Mouse (Mus musculus) ZHBTc4 (cell line): ENCODE data around the gene Casq2.

Source experiments
- DNase-seq: peaks from one replicate; pipeline ENCODE4 v3.0.0-alpha.2; 2011; ENCODE audit warnings: low read depth, low spot score

Gene Casq2

DNA sequence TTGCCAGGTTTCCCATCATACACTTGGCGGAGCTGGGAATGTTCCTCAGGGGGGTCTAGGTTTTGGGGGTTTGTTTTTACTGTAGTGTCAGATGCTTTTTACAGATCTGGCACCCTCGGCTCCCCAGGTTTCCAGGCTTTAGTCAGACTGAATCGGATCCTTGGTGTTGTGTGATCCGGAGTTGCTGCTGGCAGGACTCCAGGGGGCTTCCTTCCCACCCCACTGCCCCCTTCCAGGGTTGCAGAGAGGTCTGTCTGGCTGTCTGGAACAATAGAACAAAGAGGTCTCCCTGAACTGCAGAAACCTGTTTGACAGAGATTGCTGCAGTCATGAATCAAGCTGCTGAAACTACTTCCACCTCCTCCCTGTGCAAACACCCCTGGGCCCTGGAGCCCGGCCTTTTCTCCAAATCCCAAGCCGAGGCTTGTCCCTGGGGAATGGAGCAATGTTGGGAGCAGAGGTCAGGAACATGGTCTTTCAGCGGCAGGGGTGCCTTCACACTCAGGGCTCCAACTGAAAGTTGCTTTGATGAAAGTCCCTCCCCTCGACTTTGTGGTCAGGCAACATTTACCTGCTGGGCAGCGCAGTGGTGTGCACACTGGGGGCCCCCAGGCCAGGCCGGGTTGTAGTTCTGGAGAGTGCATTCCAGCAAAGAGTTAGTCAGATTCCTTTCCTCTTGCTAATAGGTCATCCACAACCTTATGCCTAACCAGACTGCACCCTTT, 49.3 kb downstream of the Casq2 start:
- no peak for DNase-seq

DNA sequence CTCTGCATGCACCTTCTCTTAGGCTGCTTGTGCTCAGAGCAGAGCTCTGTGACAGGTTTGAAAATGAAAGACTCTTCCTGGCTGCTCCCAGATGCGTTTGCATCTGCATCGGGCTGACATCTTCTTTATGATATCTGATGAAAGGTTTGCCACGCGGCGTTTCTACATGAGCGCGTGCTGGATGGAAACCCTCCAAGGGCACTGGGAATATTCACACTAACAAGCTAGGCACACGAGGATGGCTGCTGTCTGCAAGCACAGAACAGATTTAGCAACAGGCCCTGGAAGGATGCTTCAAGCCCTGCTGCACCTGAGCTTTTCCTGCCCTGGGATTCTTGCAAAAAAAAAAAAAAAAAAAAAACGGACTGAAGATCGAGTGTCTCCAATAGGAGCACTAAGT, 50.9 kb downstream of the Casq2 start:
- no peak for DNase-seq

DNA sequence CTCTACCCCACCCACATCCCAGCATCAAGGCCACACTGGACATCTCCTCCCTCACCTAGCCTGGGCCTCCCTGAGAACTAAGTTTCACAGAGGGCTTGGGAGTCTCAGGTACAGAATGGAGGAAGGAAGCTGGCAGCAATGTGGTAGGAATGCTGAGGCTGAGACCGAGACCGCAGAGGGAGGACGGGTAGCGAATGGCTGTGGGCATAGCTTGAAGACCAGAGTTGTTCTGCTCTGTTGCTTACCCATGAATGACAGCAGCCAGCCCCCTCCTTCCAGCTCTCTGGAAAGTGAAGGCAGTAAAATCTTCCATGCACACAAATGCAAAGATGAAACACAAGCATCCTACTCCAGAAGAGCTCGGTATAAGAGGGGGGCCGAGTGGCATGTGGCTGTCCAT, 52.7 kb downstream of the Casq2 start:
- no peak for DNase-seq

DNA sequence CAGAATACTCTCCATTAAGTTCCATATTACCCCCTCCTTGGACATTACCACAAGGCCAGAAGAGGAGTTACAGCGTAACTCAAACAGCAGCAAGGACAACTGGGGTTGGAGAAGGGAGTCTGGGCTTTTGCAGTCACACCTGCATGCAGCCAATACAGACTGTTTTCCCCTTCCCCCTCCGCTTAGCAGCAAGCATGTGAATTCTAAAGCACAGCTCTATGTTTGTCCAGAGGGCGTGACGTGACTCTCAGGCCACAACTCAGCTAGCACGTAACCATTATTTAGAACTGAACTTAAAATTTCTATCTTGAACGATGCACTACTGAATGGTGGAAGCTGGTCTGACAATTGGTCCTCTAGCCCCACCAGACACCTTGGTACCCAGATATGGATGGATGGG, 54.4 kb downstream of the Casq2 start:
- DNase-seq: no peak

DNA sequence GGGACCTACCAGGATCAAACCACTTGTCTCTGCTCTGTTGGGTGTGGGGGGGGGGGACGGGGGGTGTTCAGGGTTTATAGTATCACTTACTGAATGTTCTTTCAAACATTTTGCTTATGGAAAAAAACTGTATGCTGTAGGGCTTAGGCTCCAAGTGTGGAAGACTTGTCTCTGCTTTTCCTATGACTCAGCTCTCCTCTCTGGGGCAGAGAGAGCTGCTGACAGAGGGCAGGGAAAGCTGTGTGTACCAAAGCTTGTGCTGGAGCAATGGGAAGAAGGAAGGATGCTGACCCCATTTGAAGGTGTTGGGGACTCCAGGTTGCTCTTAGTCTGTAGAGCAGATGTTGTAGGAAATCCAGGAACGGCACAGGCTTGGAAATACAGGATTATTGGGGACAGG, 55.2 kb downstream of the Casq2 start:
- DNase-seq: no peak

DNA sequence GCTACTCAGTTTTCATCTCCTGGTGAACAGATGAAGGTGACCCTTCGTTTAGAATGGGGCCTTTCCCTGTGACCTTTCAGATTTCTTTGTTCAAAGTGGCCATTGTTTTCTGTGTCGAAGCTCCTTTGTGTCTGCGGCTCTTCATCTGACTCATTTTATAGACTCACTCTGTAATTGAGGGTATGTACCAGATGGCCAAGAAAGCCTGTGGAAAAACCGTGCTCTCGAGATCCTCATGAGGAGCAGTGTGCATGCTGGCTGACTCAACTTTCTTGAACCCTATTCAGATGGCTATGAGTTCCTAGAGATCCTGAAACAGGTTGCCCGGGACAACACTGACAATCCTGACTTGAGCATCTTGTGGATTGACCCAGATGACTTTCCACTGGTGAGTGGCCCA, 55.7 kb downstream of the Casq2 start:
- DNase-seq: peak; percentile 31

DNA sequence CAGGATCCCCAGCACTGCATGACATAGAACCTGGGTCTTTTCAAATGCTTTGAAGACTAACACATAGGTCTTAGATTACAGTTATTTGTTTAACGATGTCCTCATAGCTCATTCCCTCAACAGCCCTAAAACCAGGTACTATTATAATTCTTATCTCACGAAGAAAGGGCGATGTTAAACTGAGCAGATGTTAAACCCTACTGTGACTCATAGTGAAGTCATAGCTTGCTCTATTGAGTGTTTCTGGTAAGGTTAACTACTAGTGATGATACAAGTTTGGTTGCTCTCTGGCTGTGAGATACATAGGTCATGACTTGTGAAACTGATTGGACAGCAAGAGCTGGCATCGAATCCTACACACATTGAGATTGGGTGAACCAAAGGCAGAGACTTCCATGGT, 56.7 kb downstream of the Casq2 start:
- DNase-seq: no peak

DNA sequence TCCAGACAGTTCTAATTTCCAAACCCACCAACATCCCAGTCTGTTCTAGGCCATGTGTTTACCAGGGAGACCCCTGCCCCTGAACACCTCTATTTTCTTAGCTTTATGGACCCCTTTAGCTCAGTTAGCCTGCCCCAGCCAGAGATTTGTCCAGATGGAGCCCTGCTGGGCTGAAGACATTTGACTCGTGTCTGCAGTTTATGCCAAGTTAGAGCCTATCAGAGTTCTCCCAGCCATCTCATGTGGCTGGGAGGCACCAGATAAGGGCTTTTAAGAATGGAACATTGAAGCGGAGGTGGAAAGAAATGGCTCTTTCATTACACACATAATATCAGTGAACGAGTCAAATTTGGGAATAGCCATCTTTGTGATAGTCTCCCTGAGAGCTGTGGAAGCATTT, 57.3 kb downstream of the Casq2 start:
- DNase-seq: no peak

DNA sequence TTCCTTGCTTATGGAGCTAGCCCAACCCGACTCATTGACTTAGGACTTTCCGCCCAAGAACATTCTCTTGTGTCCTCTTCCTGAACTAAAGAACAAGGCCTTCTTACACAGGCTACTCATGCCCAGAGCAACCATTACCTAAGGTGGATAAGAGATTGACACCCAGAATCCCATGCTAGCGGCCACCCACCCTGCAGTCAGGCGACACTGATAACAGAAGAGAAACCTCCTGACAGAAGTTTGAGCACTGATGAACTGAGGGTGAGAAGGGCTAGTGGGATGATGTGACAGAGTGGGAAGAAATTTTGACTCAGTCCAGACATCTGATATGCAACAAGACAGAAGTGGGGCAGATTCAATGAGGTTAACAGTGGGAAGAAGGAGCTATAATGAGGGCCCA, 58.2 kb downstream of the Casq2 start:
- DNase-seq: no peak

DNA sequence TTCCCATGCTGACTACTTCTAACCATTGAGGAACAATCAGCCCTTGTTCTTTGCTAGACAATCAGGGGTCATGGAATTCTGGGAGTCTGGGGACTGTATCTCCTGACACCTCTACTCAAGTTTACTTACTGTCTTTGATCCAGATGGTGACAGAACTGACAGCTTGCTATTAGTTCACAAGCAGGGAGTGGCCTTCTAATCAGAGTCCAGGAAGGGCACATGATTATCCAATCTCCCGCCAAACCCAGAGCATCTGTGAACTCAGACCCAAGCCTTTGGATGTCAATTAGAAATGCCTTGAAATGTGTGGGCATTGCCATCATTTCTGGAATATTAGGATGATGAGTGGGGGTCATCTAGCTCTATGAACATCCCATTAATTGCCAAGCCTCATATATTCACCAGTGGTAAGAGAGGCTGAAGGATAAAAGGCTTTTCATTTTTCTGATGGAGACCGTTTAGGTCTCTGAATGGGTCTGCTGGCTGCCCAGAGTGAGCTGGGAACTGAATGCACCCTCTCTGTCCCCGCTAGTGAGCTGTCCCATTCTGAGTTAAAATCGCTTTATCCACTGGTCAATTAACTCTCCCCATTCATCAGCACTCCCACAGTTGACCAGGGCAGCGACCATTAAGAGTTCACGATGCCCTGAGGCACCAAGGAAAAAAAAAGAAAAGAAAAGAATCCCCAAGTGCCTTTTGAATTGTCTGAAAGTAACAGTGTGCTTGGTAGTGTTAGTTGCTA, 59.6 kb downstream of the Casq2 start:
- DNase-seq: no peak

DNA sequence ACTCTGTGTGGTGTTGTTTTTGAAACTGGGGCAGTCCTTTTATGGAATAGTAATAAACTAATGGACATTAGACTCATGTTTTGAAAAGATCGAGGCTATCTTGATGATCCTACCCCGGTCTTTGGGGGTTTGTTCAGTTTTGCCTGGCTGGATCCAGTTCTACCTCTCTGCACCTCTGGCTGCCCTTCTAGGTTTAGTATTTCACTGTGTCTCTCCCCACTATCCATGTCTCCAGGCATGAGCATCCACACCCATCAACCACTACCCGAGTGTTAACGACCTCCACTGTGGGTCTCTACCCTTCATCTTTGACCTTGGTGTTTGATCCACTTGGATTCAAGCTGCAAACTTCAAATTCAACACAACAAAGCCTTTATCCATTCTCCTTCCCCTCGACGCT, 60.2 kb downstream of the Casq2 start:
- DNase-seq: peak; percentile 47

DNA sequence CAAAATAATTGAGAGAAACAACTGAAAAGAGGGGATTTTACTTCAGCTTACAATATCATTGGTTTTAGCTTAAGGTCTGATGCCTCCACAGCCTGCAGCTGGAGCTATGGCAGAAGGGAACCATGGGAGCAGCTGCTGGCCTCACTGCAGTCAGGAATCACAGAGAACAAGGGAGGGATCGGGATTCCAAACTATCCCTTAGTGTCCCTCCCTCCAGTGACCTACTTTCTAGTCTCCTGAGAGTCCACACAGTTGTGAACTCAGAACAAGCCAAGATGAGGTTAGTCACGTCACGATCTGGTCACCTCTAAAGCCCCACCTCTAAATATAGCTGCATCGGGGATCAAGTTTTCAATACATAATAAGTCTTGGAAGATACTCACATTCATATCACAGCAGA, 61.0 kb downstream of the Casq2 start:
- no peak for DNase-seq

DNA sequence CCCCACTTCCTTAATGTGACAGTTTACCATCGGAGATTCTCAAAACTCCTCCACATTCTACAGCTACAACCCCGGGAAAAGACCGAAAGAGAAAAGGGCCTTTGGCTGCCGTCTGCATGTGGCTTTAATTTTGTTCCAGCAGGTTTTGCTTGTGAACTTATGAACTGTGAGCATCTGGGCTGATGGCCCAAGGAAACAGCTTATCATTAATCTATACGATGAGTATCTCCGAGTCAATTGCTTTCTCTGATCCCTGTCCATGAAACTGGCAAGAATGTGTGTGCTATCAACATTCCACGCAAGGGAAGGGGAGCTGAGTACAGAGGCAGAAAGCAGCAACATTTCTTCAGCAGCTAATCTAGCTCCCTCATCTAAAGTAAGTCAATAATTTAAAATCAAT, 63.7 kb downstream of the Casq2 start:
- DNase-seq: peak; percentile 27

DNA sequence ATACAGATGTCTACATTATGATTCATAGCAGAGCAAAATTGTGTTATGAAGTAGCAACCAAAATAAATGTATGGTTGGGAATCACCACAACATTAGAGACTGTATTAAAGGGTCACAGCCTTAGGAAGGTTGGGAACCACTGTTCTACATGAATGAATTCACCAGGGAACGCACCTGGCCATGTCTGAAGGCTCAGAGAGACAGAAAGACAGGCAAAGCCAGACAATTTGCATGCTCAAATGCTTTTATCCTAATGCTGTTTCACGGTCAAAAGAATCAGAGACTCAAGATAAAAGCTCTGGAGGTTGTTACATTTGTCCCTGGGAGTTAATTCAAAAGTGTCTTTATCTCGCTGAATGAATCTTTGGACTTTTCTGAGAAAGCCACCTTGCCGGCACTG, 65.6 kb downstream of the Casq2 start:
- DNase-seq: peak; percentile 47

DNA sequence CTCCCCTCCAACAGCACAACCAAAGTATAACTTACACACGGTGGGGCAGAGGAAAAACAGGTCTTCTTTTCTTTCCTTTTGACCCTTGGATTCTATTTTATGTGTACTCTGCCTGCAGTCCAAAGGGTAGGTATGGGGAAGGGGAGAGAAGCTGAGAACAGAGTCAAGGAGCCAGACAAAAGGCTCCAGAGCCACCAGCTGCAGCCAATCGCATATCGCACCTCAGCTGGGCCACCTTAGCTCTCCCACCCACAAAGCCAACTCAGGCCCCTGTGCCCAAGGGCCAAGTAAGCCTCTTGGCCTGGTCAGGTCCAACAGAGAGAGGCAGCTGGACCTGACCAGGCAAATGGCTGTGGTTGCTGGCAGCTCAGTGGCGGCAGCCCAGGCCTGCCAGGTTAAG, 66.3 kb downstream of the Casq2 start:
- peak; percentile 37 for DNase-seq

DNA sequence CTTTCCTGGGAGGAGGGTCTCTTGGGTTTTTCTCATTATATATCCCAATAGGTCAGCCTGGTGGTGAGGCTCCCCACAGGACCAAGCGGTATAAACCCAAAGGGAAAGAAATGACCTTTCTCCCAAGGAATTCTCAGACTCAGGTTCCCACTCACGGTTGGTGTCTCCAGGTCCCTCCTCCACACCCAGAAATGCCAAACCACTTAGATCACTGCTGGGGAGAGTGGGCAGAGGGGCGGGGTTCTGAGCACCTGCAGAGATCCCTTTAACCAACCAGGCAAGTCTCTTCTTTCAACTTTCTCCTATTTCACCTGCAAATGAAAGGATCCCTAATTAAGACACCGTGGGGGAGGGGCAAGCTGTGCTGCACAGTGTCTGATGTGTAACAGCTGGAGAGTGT, 66.7 kb downstream of the Casq2 start:
- peak; percentile 86 for DNase-seq

DNA sequence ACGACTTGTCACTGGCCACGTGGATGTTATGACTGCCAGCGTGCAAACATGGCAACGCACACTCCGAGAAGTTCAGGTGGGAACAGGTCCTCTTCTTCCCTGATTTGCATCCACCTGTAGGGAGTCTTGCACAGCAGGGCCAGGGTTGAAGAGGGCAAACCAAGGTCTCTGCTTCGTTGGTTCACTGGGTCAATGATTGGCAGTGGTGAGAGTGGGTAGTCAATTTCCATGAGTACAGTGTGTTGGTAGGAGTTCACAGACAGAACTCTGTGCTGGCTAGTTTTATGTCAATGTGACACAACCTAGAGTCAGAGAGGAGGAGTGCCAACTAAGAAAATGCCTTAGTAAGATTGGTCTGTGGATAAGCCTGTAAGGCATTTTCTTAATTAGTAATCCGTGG, 67.9 kb downstream of the Casq2 start:
- no peak for DNase-seq

DNA sequence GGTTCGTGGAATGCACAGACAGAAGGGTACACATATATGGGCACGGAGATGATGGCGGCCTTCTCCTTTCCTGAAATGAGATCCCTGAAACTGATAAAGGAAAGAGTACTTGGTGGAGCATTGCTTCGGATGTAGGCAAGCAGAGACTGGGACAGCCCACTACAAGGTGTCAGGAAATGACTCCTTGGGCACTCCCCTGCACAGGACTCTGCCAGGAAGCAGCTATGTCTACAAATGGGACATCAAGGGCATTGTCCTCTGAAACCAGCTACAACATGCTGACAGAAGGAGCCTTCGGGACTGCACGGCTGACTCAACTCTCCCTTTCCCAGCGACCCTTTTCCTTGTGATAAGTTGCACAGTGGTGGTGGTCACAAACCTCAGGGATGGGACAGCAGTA, 70.5 kb downstream of the Casq2 start:
- no peak for DNase-seq

DNA sequence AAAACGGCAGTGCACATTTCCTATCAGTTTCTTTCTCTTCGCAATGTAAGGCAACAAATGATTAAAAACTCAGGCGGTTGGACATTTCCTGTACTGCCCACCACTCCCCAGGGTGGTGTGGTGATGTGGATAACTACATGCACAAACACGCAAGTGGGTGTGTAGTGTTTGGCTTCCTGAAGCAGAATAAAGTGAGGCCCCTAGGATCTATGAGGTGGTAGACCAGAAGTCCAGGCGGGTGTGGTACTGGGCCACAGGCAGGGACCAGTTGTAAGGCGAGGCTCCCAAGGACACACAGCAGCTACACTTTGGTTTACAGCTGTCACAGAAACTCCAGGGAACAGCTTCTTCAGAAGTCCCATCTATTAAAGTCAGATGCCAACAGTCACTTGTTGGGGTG, 71.4 kb downstream of the Casq2 start:
- DNase-seq: no peak

DNA sequence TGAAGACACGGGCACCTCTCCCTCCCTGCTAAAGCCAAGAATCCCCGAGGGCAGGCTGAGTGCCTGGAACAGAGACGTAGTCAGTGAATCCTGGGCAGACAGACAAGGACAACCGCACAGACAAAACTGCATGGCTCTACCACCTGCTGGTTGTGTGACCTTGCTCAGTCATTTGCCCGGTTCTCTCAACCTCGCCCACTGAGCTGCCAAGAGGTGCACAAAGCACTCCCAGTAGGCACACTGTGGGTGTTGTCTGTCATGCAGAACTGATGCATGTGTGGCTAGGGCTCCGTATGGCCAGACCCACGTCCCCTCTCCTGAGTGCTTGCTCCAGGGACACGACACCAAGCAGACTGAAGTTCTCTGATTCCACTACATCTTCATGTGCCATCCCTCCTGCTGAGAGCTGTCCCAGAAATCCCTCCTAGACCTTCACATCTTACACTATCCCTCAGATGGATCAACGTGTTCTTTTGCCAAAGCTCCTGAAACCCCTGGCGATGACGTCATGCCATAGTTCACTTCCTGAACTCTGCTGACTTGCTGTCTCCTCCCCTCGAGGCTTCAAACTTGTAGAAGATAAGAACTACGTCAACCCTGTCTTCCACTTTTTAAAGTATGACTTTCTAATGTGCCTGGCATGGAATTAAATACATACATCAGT, 72.7 kb downstream of the Casq2 start:
- DNase-seq: peak; percentile 80

DNA sequence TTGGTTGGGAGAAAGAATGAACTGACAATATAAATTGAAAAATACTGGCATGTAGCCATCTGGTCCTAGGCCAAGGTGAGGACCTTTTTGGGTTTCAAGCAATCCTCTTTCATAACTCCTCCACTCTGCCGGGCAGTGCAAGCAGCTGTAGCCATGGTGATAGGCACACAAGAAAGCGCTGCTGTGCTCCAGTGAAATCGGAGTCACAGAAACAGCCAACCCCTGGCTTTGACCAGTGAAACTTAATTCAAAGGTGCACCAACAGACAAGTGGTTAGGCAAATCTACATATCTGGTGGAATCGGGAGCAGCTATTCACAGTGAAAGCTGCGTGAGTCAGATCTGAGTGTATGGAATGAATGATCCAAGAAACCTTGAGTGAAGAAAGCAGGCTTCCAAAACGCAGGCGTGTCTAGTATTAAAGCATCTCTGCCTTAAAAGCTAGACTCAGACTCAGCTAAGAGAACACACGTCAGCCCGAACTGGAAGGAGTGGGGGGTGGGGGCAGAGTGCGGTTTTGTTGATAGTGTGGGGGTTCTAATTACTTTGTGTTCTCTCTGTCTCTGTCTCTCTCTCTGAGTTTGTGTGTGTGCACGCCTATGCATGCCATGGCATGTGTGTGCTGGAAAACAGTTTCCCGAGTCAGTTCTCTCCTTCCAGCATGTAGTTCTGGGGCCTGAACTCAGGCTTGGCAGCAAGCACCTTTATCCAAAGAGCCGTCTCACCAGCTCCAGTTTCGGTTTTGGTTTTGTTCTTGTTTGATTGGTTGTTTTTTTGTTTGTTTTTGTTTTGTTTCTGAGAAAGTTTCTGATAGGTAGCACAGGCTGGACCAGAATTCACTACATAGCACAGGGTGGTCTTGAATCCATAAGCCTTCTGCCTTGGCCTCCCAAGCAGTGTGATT, 73.5 kb downstream of the Casq2 start:
- DNase-seq: peak; percentile 64

DNA sequence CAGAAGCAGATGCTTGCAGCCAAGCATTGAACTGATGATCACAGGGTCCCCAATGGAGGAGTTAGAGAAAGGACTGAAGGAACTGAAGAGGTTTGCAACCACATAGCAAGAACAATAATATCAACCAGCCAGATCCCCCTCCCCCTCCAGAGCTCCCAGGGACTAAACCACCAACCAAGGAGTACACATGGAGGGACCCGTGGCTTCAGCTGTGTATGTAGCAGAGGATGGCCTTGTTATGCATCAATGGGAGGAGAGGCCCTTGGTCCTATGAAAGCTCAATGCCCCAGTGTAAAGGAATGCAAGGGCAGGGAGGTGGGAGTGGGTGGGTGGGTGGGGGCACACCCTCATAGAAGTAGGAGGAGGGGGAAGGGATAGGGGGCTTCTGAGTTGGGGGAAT, 77.6 kb downstream of the Casq2 start:
- peak; percentile 56 for DNase-seq
